In genomic region chr5:143972628-143973027, GRCm38 (mm10) we compare ENCODE assay signal across 1 mouse cellular context.
TF ChIP-seq lines count a peak whose summit lies in the region.

No protein-coding gene starts in this region.

TF ChIP-seq in MEL, 35 proteins besides CTCF, POLR2A, EP300 and RAD21:
- peak; percentile 58 for TF ChIP-seq GATA1 (IDR thresholded peaks at IDR 0.05; ENCODE audit: low read depth, low read length)
- TF ChIP-seq ZC3H11A (IDR thresholded peaks at IDR 0.05; ENCODE audit: low read depth, low read length): no peak
- TF ChIP-seq MAZ (IDR thresholded peaks at IDR 0.05; ENCODE audit: low read depth, low read length): no peak
- no peak for TF ChIP-seq SMC3 (IDR thresholded peaks at IDR 0.05; ENCODE audit: low read depth, low read length)
- no peak for TF ChIP-seq TAL1 (IDR thresholded peaks at IDR 0.05; ENCODE audit: low read length)
- 0 out of 2 replicates have a peak, but pooled peaks have one; percentile 17 for TF ChIP-seq NELFE (IDR thresholded peaks at IDR 0.05; ENCODE audit: low read depth, low read length)
- TF ChIP-seq ZMIZ1 (IDR thresholded peaks at IDR 0.05; ENCODE audit: low read depth, low read length): no peak
- TF ChIP-seq JUND (IDR thresholded peaks at IDR 0.05; ENCODE audit: low read depth, low read length): no peak
- no peak for TF ChIP-seq UBTF (IDR thresholded peaks at IDR 0.05; ENCODE audit: borderline replicate concordance, insufficient read depth, low read depth, low read length)
- no peak for TF ChIP-seq ETS1 (IDR thresholded peaks at IDR 0.05; ENCODE audit: low read depth, low read length)
- TF ChIP-seq GABPA (IDR thresholded peaks at IDR 0.05; ENCODE audit: low read depth, low read length): no peak
- no peak for TF ChIP-seq BHLHE40 (IDR thresholded peaks at IDR 0.05; ENCODE audit: borderline replicate concordance, low read depth, low read length)
- TF ChIP-seq MAFK (IDR thresholded peaks at IDR 0.05; ENCODE audit: borderline replicate concordance, low read depth, low read length): no peak
- no peak for TF ChIP-seq USF1 (IDR thresholded peaks at IDR 0.05; ENCODE audit: low read depth, low read length)
- no peak for TF ChIP-seq CHD1 (IDR thresholded peaks at IDR 0.05; ENCODE audit: low read depth, low read length)
- no peak for TF ChIP-seq MAX (IDR thresholded peaks at IDR 0.05; ENCODE audit: low read length)
- peak; percentile 52; the same call in 1 of the 2 replicates for TF ChIP-seq TCF12 (IDR thresholded peaks at IDR 0.05; ENCODE audit: low read depth, low read length)
- no peak for TF ChIP-seq E2F4 (IDR thresholded peaks at IDR 0.05; ENCODE audit: borderline replicate concordance, low read depth, low read length)
- no peak for TF ChIP-seq RCOR1 (IDR thresholded peaks at IDR 0.05; ENCODE audit: low read depth, low read length)
- no peak for TF ChIP-seq USF2 (IDR thresholded peaks at IDR 0.05; ENCODE audit: borderline replicate concordance in 1 of 2, insufficient read depth in 1 of 2, low read depth in 1 of 2, low read length in 2 of 2)
- TF ChIP-seq MYB (IDR thresholded peaks at IDR 0.05; ENCODE audit: low read depth, low read length): no peak
- no peak for TF ChIP-seq NRF1 (IDR thresholded peaks at IDR 0.05; ENCODE audit: insufficient read depth, low read depth, low read length, poor library complexity, severe bottlenecking)
- TF ChIP-seq ZKSCAN1 (IDR thresholded peaks at IDR 0.05; ENCODE audit: low read depth, low read length): no peak
- no peak for TF ChIP-seq ZNF384 (IDR thresholded peaks at IDR 0.05; ENCODE audit: low read depth, low read length)
- TF ChIP-seq SIN3A (IDR thresholded peaks at IDR 0.05; ENCODE audit: low read length): 0 out of 2 replicates have a peak, but pooled peaks have one; percentile 8
- no peak for TF ChIP-seq POLR2AphosphoS2 (IDR thresholded peaks at IDR 0.05; ENCODE audit: low read length)
- TF ChIP-seq MEF2A (IDR thresholded peaks at IDR 0.05; ENCODE audit: extremely low read depth, insufficient replicate concordance, low read depth, low read length, poor library complexity, severe bottlenecking): no peak
- TF ChIP-seq HCFC1 (IDR thresholded peaks at IDR 0.05; ENCODE audit: low read depth, low read length): no peak
- 0 out of 2 replicates have a peak, but pooled peaks have one; percentile 2 for TF ChIP-seq TBP (IDR thresholded peaks at IDR 0.05; ENCODE audit: low read depth, low read length)
- no peak for TF ChIP-seq KAT2A (conservative IDR thresholded peaks at IDR 0.05; ENCODE audit: low read depth, low read length)
- TF ChIP-seq MXI1 (IDR thresholded peaks at IDR 0.05; ENCODE audit: low read depth, low read length): no peak
- TF ChIP-seq ELF1 (IDR thresholded peaks at IDR 0.05; ENCODE audit: low read depth, low read length): no peak
- no peak for TF ChIP-seq POLR2AphosphoS5 (IDR thresholded peaks at IDR 0.05; ENCODE audit: borderline replicate concordance, low read depth, low read length)
- 0 out of 2 replicates have a peak, but pooled peaks have one; percentile 2 for TF ChIP-seq MYC (IDR thresholded peaks at IDR 0.05; ENCODE audit: low read depth, low read length)
- TF ChIP-seq CHD2 (IDR thresholded peaks at IDR 0.05; ENCODE audit: low read length): no peak
TF ChIP-seq in MEL: peak in this region for 6.
